Mouse (Mus musculus) embryonic facial prominence, embryonic 11.5 days (tissue): Measurements from ENCODE around the gene Gp1bb. TPM values are rescaled to one million over a fixed set of nuclear protein-coding genes. Genes with fewer than 3 reads are reported as not detected.

Experiments used
- ATAC-seq: fragments of 200-750 bp; cut with Nextera tagmentation; replicated peaks from 2 replicates; pipeline ENCODE4 v1.8.0; 2017; ENCODE audit warnings: low read depth; ENCODE audit not compliant: insufficient number of reproducible peaks, low FRiP score, low TSS enrichment
- DNase-seq: peaks from one replicate; pipeline ENCODE4 v3.0.0-alpha.2; 2015; ENCODE audit warnings: low spot score
- H3K27ac ChIP-seq: fragments of 300-500 bp; sonication (generic); replicated peaks from 2 replicates; pipeline ENCODE4 v1.5.1; 2014; ENCODE audit warnings: mild to moderate bottlenecking, low read depth, low read length, control low read depth
- H3K27me3 ChIP-seq: fragments of 300-500 bp; sonication (generic); 2 replicates; pipeline ENCODE4 v1.6.1; 2014; ENCODE audit warnings: mild to moderate bottlenecking, low read length, moderate library complexity, mixed read lengths; ENCODE audit not compliant: control insufficient read depth, insufficient read depth
- H3K36me3 ChIP-seq: fragments of 300-500 bp; sonication (generic); replicated peaks from 2 replicates; pipeline ENCODE4 v1.6.1; 2014; ENCODE audit warnings: low read depth, mild to moderate bottlenecking, low read length, moderate library complexity, mixed read lengths; ENCODE audit not compliant: control insufficient read depth, insufficient read depth
- H3K4me1 ChIP-seq: fragments of 300-500 bp; sonication (generic); 2 replicates; pipeline ENCODE4 v1.6.1; 2014; ENCODE audit warnings: low read length, mixed read lengths; ENCODE audit not compliant: control insufficient read depth, insufficient read depth
- H3K4me2 ChIP-seq: fragments of 300-500 bp; sonication (generic); 2 replicates; pipeline ENCODE4 v1.6.1; 2014; ENCODE audit warnings: low read depth, mild to moderate bottlenecking, control low read depth, low read length, moderate library complexity
- H3K4me3 ChIP-seq: fragments of 300-500 bp; sonication (generic); 2 replicates; pipeline ENCODE4 v1.5.1; 2014; ENCODE audit warnings: low read depth, low read length, control low read depth
- H3K9ac ChIP-seq: fragments of 300-500 bp; sonication (generic); replicated peaks from 2 replicates; pipeline ENCODE4 v1.6.1; 2014; ENCODE audit warnings: mild to moderate bottlenecking, control low read depth, low read length
- H3K9me3 ChIP-seq: fragments of 300-500 bp; sonication (generic); replicated peaks from 2 replicates; pipeline ENCODE4 v1.6.1; 2016; ENCODE audit warnings: mild to moderate bottlenecking, low read length, inconsistent platforms, mixed read lengths; ENCODE audit not compliant: control insufficient read depth
- WGBS: fragments of 180-500 bp; shearing (Covaris S2); extraction: QIAGEN DNeasy Blood & Tissue Kit; methylation state at CpG from one replicate; pipeline ENCODE4 v1.1.7; 2014; 5-methylcytosine and 5-hydroxymethylcytosine counted together
- polyA plus RNA-seq: library from polyadenylated mRNA; unstranded; fragments of >200 nt; fragmentation: Nextera tagmentation; extraction: Ambion mirVana; gene quantifications from 2 replicates; pipeline ENCODE4 v1.2.1, GENCODE M21; 2014

The Gp1bb gene
- polyA plus RNA-seq, 1 experiment from 2014 or later, result 5.8 TPM

DNA sequence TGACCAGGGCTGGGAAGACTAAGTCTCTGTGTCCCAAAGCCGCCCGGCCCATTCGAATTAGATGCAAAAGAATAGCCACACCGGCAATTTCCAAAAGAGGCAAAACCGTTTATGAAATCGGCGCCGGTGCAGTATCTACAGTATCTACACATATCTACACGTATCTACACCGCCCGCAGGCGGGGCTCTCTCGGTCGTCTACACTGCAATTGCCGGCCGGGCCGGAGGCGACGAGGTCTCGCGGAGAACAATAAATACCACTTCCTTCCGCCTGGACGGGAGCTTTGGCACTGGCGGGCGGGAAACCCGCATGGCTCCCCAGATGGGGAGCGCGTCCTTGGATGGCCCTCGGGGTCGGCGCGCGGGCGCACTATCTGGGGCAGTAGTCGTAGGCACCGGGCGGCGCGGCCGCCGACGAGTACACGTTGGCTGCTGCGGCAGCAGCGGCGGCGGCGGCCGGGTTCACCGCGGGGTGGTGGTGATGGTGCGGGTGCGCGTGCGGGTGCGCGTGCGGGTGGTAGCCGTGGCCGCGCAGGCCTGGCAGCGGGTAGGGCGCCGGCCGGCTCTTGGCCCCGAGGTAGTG, 40.5 kb downstream of the Gp1bb start:
- WGBS, result 1% methylated on average over 53 of the region's 66 CpGs
- DNase-seq (peak; percentile 42), ATAC-seq (no peak)
- no peaks in the 10 kb centered on the region for H3K36me3 ChIP-seq
- H3K9me3 ChIP-seq, result no peaks in the 10 kb centered on the region
- peak overlapping the region; percentile 52 for H3K9ac ChIP-seq
- H3K27me3 ChIP-seq, result peaks cover 77% of the 10 kb centered on the region
- H3K4me2 ChIP-seq, result peak overlapping the region; percentile 56
- H3K4me1 ChIP-seq, result peaks cover 17% of the 10 kb centered on the region
- H3K4me3 ChIP-seq, result peak overlapping the region; percentile 30
- no peak overlapping the region; the same call in 1 of the 2 replicates for H3K27ac ChIP-seq

- no peak for ATAC-seq
- Histone ChIP-seq H3K27ac (no peak overlapping the region), H3K9me3 (no peaks in the 10 kb centered on the region), H3K4me3 (peak overlapping the region; percentile 30), H3K4me1 (peaks cover 12% of the 10 kb centered on the region), H3K9ac (peak overlapping the region; percentile 18; the same call in 1 of the 2 replicates), H3K27me3 (peaks cover 71% of the 10 kb centered on the region), H3K4me2 (peak overlapping the region; percentile 56), H3K36me3 (no peaks in the 10 kb centered on the region)
- WGBS, result 2% methylated on average over 21 of the region's 21 CpGs
- no peak for DNase-seq
Observed at GRCm38 (mm10) chr16:18581050-18581622, 41.1 kb downstream of the Gp1bb start.

DNA sequence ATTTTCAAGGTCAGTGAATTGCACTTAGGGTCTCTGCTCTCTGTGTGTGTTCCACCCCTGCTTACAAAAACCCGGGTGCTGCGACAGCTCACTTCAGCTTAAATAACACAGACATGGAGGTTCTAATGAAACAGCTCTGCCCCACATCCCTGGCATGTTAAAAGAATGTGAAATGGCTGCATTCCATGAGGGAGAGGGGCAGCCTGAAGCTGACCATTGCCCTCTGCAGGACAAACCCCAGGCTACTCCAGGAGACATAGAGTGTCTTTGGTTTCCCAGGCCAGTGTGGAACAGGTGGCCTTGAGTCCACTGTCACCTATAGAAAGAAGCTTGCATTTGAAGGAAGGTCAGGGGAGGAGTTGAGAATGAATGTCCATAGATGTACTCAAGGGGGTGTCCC, 41.8 kb downstream of the Gp1bb start:
- ATAC-seq, result no peak
- Histone ChIP-seq H3K27ac (no peak overlapping the region), H3K27me3 (peaks cover 64% of the 10 kb centered on the region), H3K4me3 (no peak overlapping the region), H3K9me3 (no peaks in the 10 kb centered on the region), H3K9ac (no peak overlapping the region), H3K36me3 (no peaks in the 10 kb centered on the region), H3K4me1 (peaks cover 12% of the 10 kb centered on the region), H3K4me2 (no peak overlapping the region; the same call in 1 of the 2 replicates)
- DNase-seq, result no peak
- 17% methylated on average over 2 of the region's 2 CpGs for WGBS

- DNase-seq, result peak; percentile 49
Observed at GRCm38 (mm10) chr16:18577599-18578160, 44.5 kb downstream of the Gp1bb start.

DNA sequence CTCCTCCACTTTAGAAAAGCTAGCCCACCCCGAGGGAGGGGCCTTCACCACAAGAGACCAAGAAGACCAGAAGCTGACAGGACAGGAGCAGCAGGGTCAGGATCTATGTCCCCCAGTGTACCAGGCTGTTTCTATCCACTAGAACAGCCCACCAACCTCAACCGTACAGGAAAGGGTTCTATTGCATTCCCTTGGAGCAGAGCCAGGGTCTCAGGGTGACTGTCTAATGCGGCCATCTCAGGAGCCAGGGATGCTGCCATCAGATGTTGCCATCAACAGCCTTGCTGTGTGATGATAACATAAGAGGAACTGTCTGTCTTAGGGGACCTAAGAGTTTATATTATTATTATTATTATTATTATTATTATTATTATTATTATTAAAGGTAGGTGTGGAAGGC, 45.1 kb downstream of the Gp1bb start:
- Histone ChIP-seq H3K9ac (no peak overlapping the region), H3K27me3 (peaks cover 32% of the 10 kb centered on the region), H3K4me1 (peaks cover 10% of the 10 kb centered on the region), H3K4me2 (no peak overlapping the region), H3K9me3 (no peaks in the 10 kb centered on the region), H3K4me3 (no peak overlapping the region), H3K36me3 (no peaks in the 10 kb centered on the region), H3K27ac (no peak overlapping the region)
- DNase-seq (no peak), ATAC-seq (no peak)
- WGBS, result 50% methylated on average over 3 of the region's 3 CpGs

More at GRCm38 (mm10) chr16:18577599-18578160, 44.5 kb downstream of the Gp1bb start:
- Histone ChIP-seq H3K9me3 (no peaks in the 10 kb centered on the region), H3K27me3 (peaks cover 38% of the 10 kb centered on the region), H3K4me1 (peaks cover 12% of the 10 kb centered on the region), H3K9ac (0 out of 2 replicates have a peak overlapping the region, but pooled peaks have one; percentile 9), H3K36me3 (no peaks in the 10 kb centered on the region), H3K4me2 (no peak overlapping the region), H3K27ac (no peak overlapping the region), H3K4me3 (no peak overlapping the region)
- ATAC-seq, result 0 out of 2 replicates have a peak, but pooled peaks have one; percentile 14
- 13% methylated on average over 5 of the region's 5 CpGs for WGBS

- Histone ChIP-seq H3K4me3 (no peak overlapping the region), H3K4me2 (no peak overlapping the region), H3K9me3 (no peaks in the 10 kb centered on the region), H3K9ac (no peak overlapping the region), H3K27ac (no peak overlapping the region), H3K36me3 (no peaks in the 10 kb centered on the region), H3K27me3 (peaks cover 5% of the 10 kb centered on the region; the same call in 1 of the 2 replicates), H3K4me1 (peaks cover 4% of the 10 kb centered on the region; the same call in 1 of the 2 replicates)
- DNase-seq, result no peak
- no peak for ATAC-seq
- 72% methylated on average over 8 of the region's 8 CpGs for WGBS
Observed at GRCm38 (mm10) chr16:18574196-18574595, 48.0 kb downstream of the Gp1bb start.

Other genes starting within 250 kb of the Gp1bb start
- 15.8 and 15.9 TPM in 2 replicates for gene Txnrd2, start 196.0 kb downstream of the Gp1bb start, polyA plus RNA-seq
- 47.4 and 49.3 TPM in 2 replicates for gene Comt, start 195.6 kb downstream of the Gp1bb start, polyA plus RNA-seq
- gene Gnb1l, start 123.7 kb downstream of the Gp1bb start, polyA plus RNA-seq, result 13.2 and 15.6 TPM in 2 replicates
- 3.5 and 3.7 TPM in 2 replicates for gene Rtl10, start 123.5 kb downstream of the Gp1bb start, polyA plus RNA-seq
- 6.3 and 6.8 TPM in 2 replicates for gene Tbx1, start 31.7 kb downstream of the Gp1bb start, polyA plus RNA-seq
- 1.1 and 3.0 TPM in 2 replicates for gene Gm49601, start 4.0 kb upstream of the Gp1bb start, polyA plus RNA-seq
- 33.7 and 39.9 TPM in 2 replicates for gene Sept5, start 7.6 kb upstream of the Gp1bb start, polyA plus RNA-seq
- 21.4 and 23.1 TPM in 2 replicates for gene Cldn5, start 154.4 kb upstream of the Gp1bb start, polyA plus RNA-seq
- gene Ufd1, start 189.4 kb upstream of the Gp1bb start, polyA plus RNA-seq, result 82.1 and 84.7 TPM in 2 replicates
- 71.8 and 83.1 TPM in 2 replicates for gene Cdc45, start 189.6 kb upstream of the Gp1bb start, polyA plus RNA-seq
- 16.4 and 19.5 TPM in 2 replicates for gene 2510002D24Rik, start 214.2 kb upstream of the Gp1bb start, polyA plus RNA-seq
- not detected in 2 replicates for gene Gm28539, start 214.2 kb upstream of the Gp1bb start, polyA plus RNA-seq